Mouse (Mus musculus): ENCODE results near the gene Vmn1r167.
"Not testable (repeated sequence)": the region's sequence is repeated elsewhere in the genome, so short reads cannot be mapped to it uniquely, and the experiment has no call there.

Vmn1r167 gene

GRCm38 (mm10) chr7:23507106-23507505, at the start of gene Vmn1r167:
Gene Vmn1r167, minus strand, starts transcription at chr7:23507206.
- not testable (repeated sequence) for DNase-seq (ENCODE audit: low read depth, low spot score); H3K27me3 ChIP-seq (ENCODE audit: control insufficient read depth, insufficient read depth, low read length, poor library complexity, severe bottlenecking); H3K36me3 ChIP-seq (ENCODE audit: control insufficient read depth, insufficient read depth, low read length, poor library complexity, severe bottlenecking)

GRCm38 (mm10) chr7:23539432-23539831, 32.4 kb upstream of the Vmn1r167 start, which contains the start of gene Vmn1r168:
Gene Vmn1r168, plus strand, starts transcription at chr7:23539732.
- not testable (repeated sequence) for H3K36me3 ChIP-seq (ENCODE audit: control insufficient read depth, insufficient read depth, low read length, poor library complexity, severe bottlenecking); H3K27me3 ChIP-seq (ENCODE audit: control insufficient read depth, insufficient read depth, low read length, poor library complexity, severe bottlenecking); DNase-seq (ENCODE audit: low read depth, low spot score)

GRCm38 (mm10) chr7:23472886-23473285, 34.1 kb downstream of the Vmn1r167 start:
- not testable (repeated sequence) for H3K27me3 ChIP-seq (ENCODE audit: control insufficient read depth, insufficient read depth, low read length, poor library complexity, severe bottlenecking); H3K36me3 ChIP-seq (ENCODE audit: control insufficient read depth, insufficient read depth, low read length, poor library complexity, severe bottlenecking); DNase-seq (ENCODE audit: low read depth, low spot score)

GRCm38 (mm10) chr7:23470832-23471231, 36.2 kb downstream of the Vmn1r167 start:
- not testable (repeated sequence) for DNase-seq (ENCODE audit: low read depth, low spot score); H3K27me3 ChIP-seq (ENCODE audit: control insufficient read depth, insufficient read depth, low read length, poor library complexity, severe bottlenecking); H3K36me3 ChIP-seq (ENCODE audit: control insufficient read depth, insufficient read depth, low read length, poor library complexity, severe bottlenecking)

GRCm38 (mm10) chr7:23470201-23470600, 36.8 kb downstream of the Vmn1r167 start:
- not testable (repeated sequence) for H3K36me3 ChIP-seq (ENCODE audit: control insufficient read depth, insufficient read depth, low read length, poor library complexity, severe bottlenecking); H3K27me3 ChIP-seq (ENCODE audit: control insufficient read depth, insufficient read depth, low read length, poor library complexity, severe bottlenecking); DNase-seq (ENCODE audit: low read depth, low spot score)
